Mouse (Mus musculus) forebrain, embryonic 12.5 days (tissue): ENCODE data around the gene Apba1. TPM values are rescaled to one million over a fixed set of nuclear protein-coding genes. Genes with fewer than 3 reads are reported as not detected.

Source experiments
- ATAC-seq: fragments of 200-750 bp; cut with Nextera tagmentation; 2 replicates; pipeline ENCODE4 v1.8.0; 2017; ENCODE audit warnings: moderate TSS enrichment; ENCODE audit not compliant: low FRiP score
- H3K27ac ChIP-seq: fragments of 300-500 bp; sonication (generic); 2 replicates; pipeline ENCODE4 v1.5.1; 2016; ENCODE audit warnings: mild to moderate bottlenecking
- H3K27me3 ChIP-seq: fragments of 300-500 bp; sonication (generic); 2 replicates; pipeline ENCODE4 v1.6.1; 2016; ENCODE audit warnings: mild to moderate bottlenecking
- H3K36me3 ChIP-seq: fragments of 300-500 bp; sonication (generic); replicated peaks from 2 replicates; pipeline ENCODE4 v1.6.1; 2016; ENCODE audit warnings: mild to moderate bottlenecking
- H3K4me1 ChIP-seq: fragments of 300-500 bp; sonication (generic); 2 replicates; pipeline ENCODE4 v1.6.1; 2016
- H3K4me2 ChIP-seq: fragments of 300-500 bp; sonication (generic); 2 replicates; pipeline ENCODE4 v1.6.1; 2016; ENCODE audit warnings: mild to moderate bottlenecking, moderate library complexity
- H3K4me3 ChIP-seq: fragments of 300-500 bp; sonication (generic); replicated peaks from 2 replicates; pipeline ENCODE4 v1.5.1; 2016; ENCODE audit warnings: mild to moderate bottlenecking
- H3K9ac ChIP-seq: fragments of 300-500 bp; sonication (generic); 2 replicates; pipeline ENCODE4 v1.6.1; 2016; ENCODE audit warnings: mild to moderate bottlenecking
- H3K9me3 ChIP-seq: fragments of 300-500 bp; sonication (generic); 2 replicates; pipeline ENCODE4 v1.6.1; 2016
- WGBS: fragments of 180-500 bp; shearing (Covaris S2); methylation state at CpG from one replicate; pipeline ENCODE4 v1.1.7; 2016; 5-methylcytosine and 5-hydroxymethylcytosine counted together
- polyA plus RNA-seq: library from polyadenylated mRNA; unstranded; fragments of >200 nt; fragmentation: Nextera tagmentation; extraction: Ambion mirVana; gene quantifications from 2 replicates; pipeline ENCODE4 v1.2.1, GENCODE M21; 2016

The Apba1 gene
- 2.5 and 2.8 TPM in 2 replicates for polyA plus RNA-seq

DNA sequence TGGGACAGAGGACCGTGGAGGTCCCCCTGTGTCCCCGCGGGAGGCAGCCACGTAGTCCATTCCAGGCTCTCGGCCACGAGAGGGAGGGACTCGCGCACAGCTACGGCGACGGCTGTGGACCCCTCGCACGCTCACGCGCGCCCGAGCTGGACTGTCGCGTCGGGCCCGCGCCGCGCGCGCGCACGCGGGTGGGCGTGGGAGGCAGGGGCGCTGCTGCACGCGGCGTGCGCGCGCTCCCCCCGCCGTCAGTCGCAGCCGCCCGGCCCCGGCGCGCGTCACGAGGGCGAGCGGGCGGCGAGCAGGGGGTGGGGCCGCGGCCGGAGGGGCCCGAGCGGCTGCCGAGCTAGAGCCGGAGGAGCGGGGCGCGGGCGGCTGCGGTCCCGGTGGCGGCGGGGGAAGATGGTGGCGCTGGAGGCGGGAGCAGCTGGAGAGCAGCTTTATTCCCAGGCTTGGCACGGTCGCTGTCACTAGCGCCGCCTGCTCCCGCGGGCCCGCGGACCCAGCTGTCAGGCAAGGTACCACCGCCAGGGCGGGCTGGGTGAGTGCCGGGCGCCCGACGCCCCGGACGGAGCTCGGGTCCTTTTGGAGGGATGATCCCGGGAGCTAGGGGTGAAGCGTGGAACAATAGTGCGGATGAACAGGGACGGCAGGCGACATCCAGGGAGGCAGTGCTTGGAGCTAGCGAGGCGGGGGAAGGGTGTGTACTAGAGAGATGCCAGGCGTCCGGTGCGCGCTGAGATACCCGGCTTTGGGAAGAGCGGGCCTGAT is at the start of gene Apba1:
TSS of gene Apba1 (plus strand) at position 334 of the 768 bp plus-strand sequence.
- peaks cover 16% of the 10 kb centered on the region for H3K4me1 ChIP-seq
- peak within 1 kb of the TSS; percentile 91 for H3K27ac ChIP-seq
- H3K36me3 ChIP-seq = no peaks in the 10 kb centered on the region
- H3K9ac ChIP-seq = peak within 1 kb of the TSS; percentile 75
- no peaks in the 10 kb centered on the region for H3K9me3 ChIP-seq
- peak within 1 kb of the TSS; percentile 75 for H3K4me2 ChIP-seq
- peak within 1 kb of the TSS; percentile 72 for H3K4me3 ChIP-seq
- under 1% methylated on average over 94 of the region's 98 CpGs for WGBS
- ATAC-seq = peak; percentile 82
- H3K27me3 ChIP-seq = peaks cover 10% of the 10 kb centered on the region

DNA sequence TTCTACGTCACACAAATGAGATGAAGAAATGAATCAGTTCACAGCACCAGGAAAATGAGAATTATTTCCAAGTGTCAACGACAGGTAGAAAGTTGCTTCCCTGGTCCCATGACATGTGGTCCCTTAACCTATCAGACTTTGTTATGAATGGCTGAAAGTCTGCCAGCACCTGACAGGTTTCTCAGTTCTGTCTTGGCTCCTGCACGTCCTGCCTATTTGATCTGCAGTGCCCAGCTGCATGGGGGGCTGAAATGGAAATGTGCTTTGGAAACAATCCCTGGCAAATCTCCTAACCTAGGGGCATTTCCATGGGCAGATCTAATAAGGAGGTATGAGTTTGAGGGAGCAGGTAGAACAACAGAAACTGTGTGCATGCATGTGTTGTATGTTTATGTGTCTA is 12.2 kb upstream of the Apba1 start:
- H3K4me1 ChIP-seq = no peaks in the 10 kb centered on the region
- H3K4me2 ChIP-seq = no peak overlapping the region
- no peak overlapping the region for H3K4me3 ChIP-seq
- no peak for ATAC-seq
- H3K9ac ChIP-seq = no peak overlapping the region
- no peak overlapping the region for H3K27ac ChIP-seq
- no peaks in the 10 kb centered on the region for H3K27me3 ChIP-seq
- no peaks in the 10 kb centered on the region for H3K9me3 ChIP-seq
- 84% methylated on average over 3 of the region's 3 CpGs for WGBS
- H3K36me3 ChIP-seq = no peaks in the 10 kb centered on the region

DNA sequence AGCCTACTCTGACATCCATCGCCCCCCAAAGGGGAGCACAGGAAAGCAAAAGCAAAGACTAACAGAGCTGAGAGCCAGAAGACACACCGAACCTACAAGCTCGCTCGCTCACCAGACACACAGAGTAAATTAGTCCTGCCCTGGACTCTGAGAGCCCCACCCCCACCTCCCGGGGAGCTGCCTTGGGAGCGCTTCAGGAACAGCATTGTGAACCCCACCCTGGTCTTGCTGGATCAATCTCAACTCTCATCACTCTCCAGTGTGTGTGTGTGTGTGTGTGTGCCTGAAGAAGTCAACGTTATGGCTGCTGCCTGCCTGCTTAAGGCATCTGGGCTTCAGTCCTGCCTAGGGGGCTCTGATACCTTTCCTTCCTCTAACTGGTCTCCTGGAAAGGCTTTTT is 1.7 kb upstream of the Apba1 start:
- peaks cover 10% of the 10 kb centered on the region for H3K27me3 ChIP-seq
- H3K27ac ChIP-seq = no peak overlapping the region
- H3K4me2 ChIP-seq = 0 out of 2 replicates have a peak overlapping the region, but pooled peaks have one; percentile 0
- no peaks in the 10 kb centered on the region for H3K36me3 ChIP-seq
- H3K9me3 ChIP-seq = no peaks in the 10 kb centered on the region
- peaks cover 16% of the 10 kb centered on the region for H3K4me1 ChIP-seq
- no peak overlapping the region for H3K4me3 ChIP-seq
- ATAC-seq = no peak
- WGBS = 14% methylated on average over 7 of the region's 7 CpGs
- H3K9ac ChIP-seq = no peak overlapping the region

DNA sequence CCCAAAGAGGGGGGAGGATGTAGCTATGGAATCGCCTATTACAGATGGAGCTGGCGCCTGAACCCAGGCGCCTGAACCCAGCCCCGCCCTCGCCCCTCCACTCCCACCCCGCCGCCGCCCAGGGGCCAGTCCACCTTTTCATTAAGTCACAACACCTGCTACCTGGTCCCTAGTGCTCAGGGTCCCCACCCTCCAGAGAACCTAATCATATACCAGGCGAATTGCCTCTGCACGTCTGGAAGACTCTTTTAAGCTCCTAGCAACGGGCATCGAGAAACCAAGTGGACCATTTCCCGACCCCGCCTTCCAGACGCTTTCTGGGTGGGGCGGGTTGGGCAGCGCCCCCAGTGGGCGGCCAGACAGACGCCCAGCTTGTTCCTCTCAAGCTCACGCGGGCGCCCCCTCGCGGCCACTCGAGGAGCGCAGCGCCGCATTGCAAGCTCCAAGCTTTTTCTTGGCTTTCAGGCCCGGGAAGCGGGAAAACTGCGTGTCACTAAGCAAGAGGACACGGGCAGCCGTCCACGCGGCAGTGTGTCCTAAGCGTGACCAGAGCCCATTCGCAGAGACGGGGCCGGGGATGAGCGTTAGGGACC is 630 bp upstream of the Apba1 start:
- WGBS = 1% methylated on average over 40 of the region's 40 CpGs
- peaks cover 16% of the 10 kb centered on the region for H3K4me1 ChIP-seq
- ATAC-seq = peak; percentile 75
- peak overlapping the region; percentile 75 for H3K9ac ChIP-seq
- no peaks in the 10 kb centered on the region for H3K36me3 ChIP-seq
- peak overlapping the region; percentile 72 for H3K4me3 ChIP-seq
- H3K9me3 ChIP-seq = no peaks in the 10 kb centered on the region
- H3K27me3 ChIP-seq = peaks cover 10% of the 10 kb centered on the region
- H3K27ac ChIP-seq = peak overlapping the region; percentile 91
- H3K4me2 ChIP-seq = peak overlapping the region; percentile 75

DNA sequence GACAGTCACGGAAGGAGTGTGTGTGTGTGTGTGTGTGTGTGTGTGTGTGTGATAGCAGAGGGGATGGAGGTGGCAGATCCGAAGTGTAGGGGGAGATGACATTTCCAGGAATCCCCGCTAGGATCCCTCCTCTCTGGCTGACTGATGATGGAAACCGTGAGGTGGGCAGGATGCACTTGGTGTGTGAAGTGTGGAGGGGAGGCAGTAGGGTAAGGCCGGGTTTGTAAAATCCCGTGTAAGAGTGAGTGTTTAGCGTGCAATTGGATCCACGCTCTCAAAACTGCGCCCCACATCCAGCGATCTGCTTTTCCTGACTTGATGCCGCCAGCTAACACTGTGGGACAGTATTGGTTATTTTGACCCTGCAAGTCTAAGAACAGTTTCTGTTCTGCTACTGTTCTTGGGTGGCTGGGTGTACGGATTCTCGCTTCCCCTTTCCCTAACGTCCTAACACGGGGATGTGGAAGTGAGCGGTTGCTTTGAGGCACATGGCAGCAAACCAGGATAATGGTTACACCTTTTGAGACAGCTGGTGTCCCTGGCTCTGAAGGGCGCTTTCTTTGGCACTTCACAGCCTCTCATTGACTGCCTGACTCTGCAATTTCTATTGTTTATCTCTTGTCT is 747 bp downstream of the Apba1 start:
- peak overlapping the region; percentile 72 for H3K4me3 ChIP-seq
- H3K36me3 ChIP-seq = no peaks in the 10 kb centered on the region
- WGBS = 1% methylated on average over 17 of the region's 17 CpGs
- H3K9me3 ChIP-seq = no peaks in the 10 kb centered on the region
- peaks cover 16% of the 10 kb centered on the region for H3K4me1 ChIP-seq
- H3K4me2 ChIP-seq = peak overlapping the region; percentile 75
- peak overlapping the region; percentile 75 for H3K9ac ChIP-seq
- peak overlapping the region; percentile 91 for H3K27ac ChIP-seq
- H3K27me3 ChIP-seq = peaks cover 10% of the 10 kb centered on the region
- ATAC-seq = no peak

DNA sequence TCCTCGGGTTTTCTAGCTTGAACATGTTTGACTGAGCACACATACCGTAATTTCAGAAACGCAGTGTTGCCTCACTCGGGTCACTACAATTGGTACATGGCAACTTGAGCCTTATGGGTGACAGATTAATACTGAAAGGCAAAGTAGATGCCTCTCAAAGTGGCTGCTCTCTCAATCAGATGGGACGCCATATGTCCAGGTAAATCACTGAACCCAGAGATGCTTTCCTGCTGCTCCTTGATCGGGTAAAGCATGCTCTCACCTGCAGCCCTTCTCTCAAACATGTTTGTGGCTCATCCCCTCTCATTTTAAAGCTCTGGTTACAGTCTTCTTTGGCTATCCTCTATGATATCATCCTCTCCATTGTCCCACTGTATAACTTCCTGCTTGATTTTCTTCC is 4.7 kb downstream of the Apba1 start:
- Histone ChIP-seq H3K27ac (no peak overlapping the region), H3K4me1 (peaks cover 24% of the 10 kb centered on the region), H3K9me3 (no peaks in the 10 kb centered on the region), H3K4me3 (no peak overlapping the region), H3K36me3 (no peaks in the 10 kb centered on the region), H3K27me3 (peaks cover 15% of the 10 kb centered on the region), H3K9ac (no peak overlapping the region), H3K4me2 (no peak overlapping the region)
- 89% methylated on average over 6 of the region's 6 CpGs for WGBS
- ATAC-seq = no peak

DNA sequence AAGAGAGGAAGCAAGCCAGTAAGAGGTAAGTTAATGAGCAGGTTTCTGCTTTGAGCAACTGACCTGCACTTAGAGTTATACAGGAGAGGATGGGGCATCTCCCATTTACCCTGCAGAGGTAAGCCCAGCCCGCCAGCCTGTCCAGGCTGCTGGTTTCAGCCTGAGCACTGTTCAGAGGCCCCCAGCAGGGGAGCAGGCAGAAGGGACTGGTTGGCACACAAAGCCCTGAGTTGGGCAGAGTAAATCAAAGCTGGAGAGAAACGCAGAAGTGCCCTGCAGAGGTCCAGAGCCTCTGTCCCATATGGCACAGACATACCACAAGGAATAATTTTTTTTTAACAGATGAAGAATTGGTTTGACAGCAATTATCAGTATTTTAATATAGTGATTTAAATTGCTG is 5.4 kb downstream of the Apba1 start:
- Histone ChIP-seq H3K9me3 (no peaks in the 10 kb centered on the region), H3K27me3 (peaks cover 20% of the 10 kb centered on the region), H3K36me3 (no peaks in the 10 kb centered on the region), H3K4me2 (no peak overlapping the region), H3K4me3 (no peak overlapping the region), H3K4me1 (peaks cover 24% of the 10 kb centered on the region), H3K27ac (no peak overlapping the region), H3K9ac (no peak overlapping the region)
- ATAC-seq = no peak
- 52% methylated on average over 2 of the region's 2 CpGs for WGBS

DNA sequence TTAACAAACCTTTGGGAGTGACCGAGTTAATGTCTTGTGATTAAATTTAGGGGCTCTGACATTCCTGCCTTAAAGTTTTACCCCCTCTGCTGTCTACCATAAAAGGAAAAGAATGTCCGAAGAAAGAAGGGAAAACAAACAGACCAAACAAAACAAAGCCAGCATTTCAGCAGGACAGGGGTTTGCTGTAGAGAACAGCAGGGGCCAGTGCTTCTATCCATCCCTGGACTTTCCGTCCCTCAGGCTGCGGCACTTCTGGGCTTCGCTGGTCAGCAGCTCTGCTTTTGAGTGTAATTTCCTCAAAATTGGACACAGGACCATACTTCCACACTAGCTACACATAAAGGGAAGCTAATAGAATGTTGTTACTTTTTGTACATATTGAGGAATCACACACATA is 10.2 kb downstream of the Apba1 start:
- no peak overlapping the region for H3K9ac ChIP-seq
- no peak overlapping the region for H3K27ac ChIP-seq
- H3K9me3 ChIP-seq = no peaks in the 10 kb centered on the region
- H3K4me3 ChIP-seq = no peak overlapping the region
- no peaks in the 10 kb centered on the region for H3K36me3 ChIP-seq
- WGBS = 44% methylated on average over 5 of the region's 5 CpGs
- H3K27me3 ChIP-seq = peaks cover 10% of the 10 kb centered on the region; the same call in 1 of the 2 replicates
- peaks cover 24% of the 10 kb centered on the region for H3K4me1 ChIP-seq
- H3K4me2 ChIP-seq = no peak overlapping the region
- no peak for ATAC-seq

DNA sequence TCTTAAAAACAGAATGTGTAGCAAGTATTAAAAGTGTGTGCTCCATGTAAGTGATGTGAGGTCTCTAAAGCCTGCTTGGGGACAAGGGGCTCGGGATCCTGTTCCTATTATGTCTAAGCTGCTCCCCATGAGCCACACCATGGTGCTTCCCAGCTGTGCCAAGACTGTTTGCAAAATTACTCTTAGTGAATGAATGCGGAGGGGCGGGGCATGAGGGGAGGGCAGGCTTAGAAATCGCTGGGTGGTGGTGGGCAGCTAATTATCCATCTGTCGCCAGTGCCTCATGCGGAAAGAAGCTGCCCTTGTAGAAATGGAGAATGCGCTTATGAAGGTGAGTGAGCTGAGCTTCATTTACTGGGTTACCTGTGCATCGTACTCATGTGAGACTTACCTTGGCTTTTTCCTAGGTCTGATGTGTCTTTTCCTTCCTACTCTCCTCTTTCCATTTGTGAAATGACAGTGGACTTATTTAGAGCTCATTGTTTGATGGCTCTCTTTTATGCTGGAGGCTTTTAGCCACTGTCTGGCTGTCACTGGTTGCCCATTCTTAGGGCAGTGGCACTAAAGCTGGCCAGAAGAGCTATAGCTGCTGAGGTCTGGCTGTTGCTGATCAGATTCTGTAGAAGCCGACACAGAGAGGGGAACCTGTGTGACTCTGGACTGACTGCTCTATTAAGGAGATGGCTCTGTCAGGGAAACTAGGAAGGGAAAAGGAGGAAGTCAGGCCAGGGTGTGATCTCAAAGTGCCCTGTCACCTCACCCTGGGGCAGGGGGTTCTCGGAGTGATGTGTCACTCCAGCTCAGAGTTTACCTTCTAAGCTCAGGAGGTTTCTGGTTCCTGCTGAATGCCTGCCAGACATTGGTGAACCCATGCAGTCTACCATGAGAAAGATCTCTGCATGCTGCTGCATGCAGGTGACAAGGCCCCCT is 12.1 kb downstream of the Apba1 start:
- no peak overlapping the region for H3K9ac ChIP-seq
- WGBS = 21% methylated on average over 10 of the region's 10 CpGs

DNA sequence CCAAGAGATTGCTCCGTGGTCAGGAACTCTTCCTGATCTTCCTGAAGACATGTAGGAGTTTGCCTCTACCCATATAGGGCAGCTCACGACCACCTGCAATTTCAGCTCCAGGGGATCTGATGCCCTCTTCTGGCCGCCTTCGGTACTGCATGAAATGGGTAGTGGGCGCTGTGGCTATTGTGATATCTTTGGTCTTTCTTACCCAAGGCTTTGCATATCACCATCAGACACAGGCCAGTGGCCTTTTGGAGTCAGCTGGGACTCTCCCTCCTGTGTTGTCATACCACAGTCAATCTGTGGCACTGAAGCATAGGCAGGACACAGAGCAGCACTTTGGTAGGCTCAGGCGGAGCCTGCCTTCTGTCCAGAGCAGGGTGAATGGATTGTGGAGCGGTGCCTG is 13.3 kb downstream of the Apba1 start:
- Histone ChIP-seq H3K36me3 (no peaks in the 10 kb centered on the region), H3K27me3 (peaks cover 6% of the 10 kb centered on the region; the same call in 1 of the 2 replicates), H3K9me3 (no peaks in the 10 kb centered on the region), H3K9ac (no peak overlapping the region), H3K27ac (no peak overlapping the region), H3K4me1 (peaks cover 15% of the 10 kb centered on the region), H3K4me2 (no peak overlapping the region), H3K4me3 (no peak overlapping the region)
- no peak for ATAC-seq
- WGBS = 73% methylated on average over 7 of the region's 7 CpGs

More for the DNA sequence above, 12.1 kb downstream of the Apba1 start:
- Histone ChIP-seq H3K9me3 (no peaks in the 10 kb centered on the region), H3K27me3 (peaks cover 6% of the 10 kb centered on the region; the same call in 1 of the 2 replicates), H3K4me3 (no peak overlapping the region), H3K4me2 (peak overlapping the region; percentile 27), H3K4me1 (peaks cover 18% of the 10 kb centered on the region), H3K27ac (peak overlapping the region; percentile 63), H3K36me3 (no peaks in the 10 kb centered on the region)
- ATAC-seq = peak; percentile 86

DNA sequence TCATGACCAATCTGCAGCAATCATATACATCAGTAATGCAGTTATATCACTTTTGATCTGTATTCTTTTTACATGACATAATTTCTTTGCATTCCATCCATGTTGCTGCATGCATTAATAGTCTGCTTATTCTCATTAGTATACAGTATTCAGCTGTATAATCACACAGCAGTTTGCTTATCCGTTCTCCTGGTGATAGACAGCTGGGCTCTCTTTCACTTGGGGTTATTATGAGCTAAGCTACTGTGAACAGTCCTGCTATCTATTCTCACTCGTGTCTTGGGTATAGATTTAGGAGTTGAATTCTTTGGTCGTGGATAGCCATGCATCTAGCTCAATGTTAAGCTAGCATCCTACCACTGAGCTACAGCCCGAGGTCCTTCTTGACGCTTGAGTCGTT is 16.7 kb downstream of the Apba1 start:
- Histone ChIP-seq H3K36me3 (no peaks in the 10 kb centered on the region), H3K4me2 (no peak overlapping the region), H3K9me3 (no peaks in the 10 kb centered on the region), H3K27ac (no peak overlapping the region), H3K9ac (no peak overlapping the region), H3K27me3 (no peaks in the 10 kb centered on the region), H3K4me3 (no peak overlapping the region), H3K4me1 (peaks cover 10% of the 10 kb centered on the region)
- no peak for ATAC-seq
- whole genome bisulfite sequencing = 76% methylated on average over 6 of the region's 6 CpGs

DNA sequence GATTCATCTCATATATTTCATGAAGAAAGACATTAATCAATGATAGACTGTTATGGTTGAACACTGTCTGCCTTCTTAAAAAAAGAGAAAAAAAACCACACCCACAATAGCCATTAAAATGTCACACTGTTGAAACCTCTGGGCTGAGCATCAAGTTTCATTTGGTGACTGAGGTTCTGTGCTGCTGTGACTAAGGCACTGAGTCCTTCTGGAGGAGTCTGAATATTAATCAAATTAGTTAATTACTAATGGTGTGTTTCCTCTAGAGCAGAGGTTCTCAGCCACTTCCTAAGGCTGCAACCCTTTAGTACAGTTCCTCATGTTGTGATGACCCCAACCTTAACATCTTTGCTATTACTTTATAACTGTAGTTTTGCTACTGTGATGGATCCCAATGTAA is 20.4 kb downstream of the Apba1 start:
- no peak for ATAC-seq
- no peaks in the 10 kb centered on the region for H3K9me3 ChIP-seq
- H3K4me2 ChIP-seq = no peak overlapping the region
- no peaks in the 10 kb centered on the region for H3K27me3 ChIP-seq
- no peak overlapping the region for H3K4me3 ChIP-seq
- no peaks in the 10 kb centered on the region for H3K36me3 ChIP-seq
- H3K9ac ChIP-seq = no peak overlapping the region
- H3K27ac ChIP-seq = no peak overlapping the region
- peaks cover 10% of the 10 kb centered on the region for H3K4me1 ChIP-seq
